Mouse (Mus musculus) midbrain, embryonic 13.5 days (tissue): ENCODE measurements around the gene Cd93. TPM values are rescaled to one million over a fixed set of nuclear protein-coding genes. Genes with fewer than 3 reads are reported as not detected.

Experiments
- ATAC-seq: fragments of 200-750 bp; cut with Nextera tagmentation; 2 replicates; pipeline ENCODE4 v1.8.0; 2017; ENCODE audit warnings: mild to moderate bottlenecking, moderate TSS enrichment, moderate library complexity
- H3K27ac ChIP-seq: fragments of 300-500 bp; sonication (generic); 2 replicates; pipeline ENCODE4 v1.5.1; 2015; ENCODE audit warnings: inconsistent platforms, mild to moderate bottlenecking, moderate library complexity
- H3K27me3 ChIP-seq: fragments of 300-500 bp; sonication (generic); 2 replicates; pipeline ENCODE4 v1.6.1; 2015; ENCODE audit warnings: mild to moderate bottlenecking, inconsistent platforms
- H3K36me3 ChIP-seq: fragments of 300-500 bp; sonication (generic); 2 replicates; pipeline ENCODE4 v1.6.1; 2015; ENCODE audit warnings: mild to moderate bottlenecking, inconsistent platforms
- H3K4me1 ChIP-seq: fragments of 300-500 bp; sonication (generic); replicated peaks from 2 replicates; pipeline ENCODE4 v1.6.1; 2015; ENCODE audit warnings: inconsistent platforms
- H3K4me2 ChIP-seq: fragments of 300-500 bp; sonication (generic); replicated peaks from 2 replicates; pipeline ENCODE4 v1.6.1; 2015; ENCODE audit warnings: moderate library complexity, mild to moderate bottlenecking, inconsistent platforms
- H3K4me3 ChIP-seq: fragments of 300-500 bp; sonication (generic); replicated peaks from 2 replicates; pipeline ENCODE4 v1.5.1; 2015; ENCODE audit warnings: mild to moderate bottlenecking, inconsistent platforms
- H3K9ac ChIP-seq: fragments of 300-500 bp; sonication (generic); replicated peaks from 2 replicates; pipeline ENCODE4 v1.6.1; 2015; ENCODE audit warnings: mild to moderate bottlenecking, inconsistent platforms
- H3K9me3 ChIP-seq: fragments of 300-500 bp; sonication (generic); 2 replicates; pipeline ENCODE4 v1.6.1; 2016; ENCODE audit warnings: mild to moderate bottlenecking, inconsistent platforms
- WGBS: fragments of 180-500 bp; shearing (Covaris S2); methylation state at CpG from one replicate; pipeline ENCODE4 v1.1.7; 2015; 5-methylcytosine and 5-hydroxymethylcytosine counted together
- polyA plus RNA-seq: library from polyadenylated mRNA; unstranded; fragments of >200 nt; fragmentation: Nextera tagmentation; extraction: Ambion mirVana; gene quantifications from 2 replicates; pipeline ENCODE4 v1.2.1, GENCODE M21; 2015

Cd93 gene
- 6.4 and 6.7 TPM in 2 replicates for polyA plus RNA-seq

DNA sequence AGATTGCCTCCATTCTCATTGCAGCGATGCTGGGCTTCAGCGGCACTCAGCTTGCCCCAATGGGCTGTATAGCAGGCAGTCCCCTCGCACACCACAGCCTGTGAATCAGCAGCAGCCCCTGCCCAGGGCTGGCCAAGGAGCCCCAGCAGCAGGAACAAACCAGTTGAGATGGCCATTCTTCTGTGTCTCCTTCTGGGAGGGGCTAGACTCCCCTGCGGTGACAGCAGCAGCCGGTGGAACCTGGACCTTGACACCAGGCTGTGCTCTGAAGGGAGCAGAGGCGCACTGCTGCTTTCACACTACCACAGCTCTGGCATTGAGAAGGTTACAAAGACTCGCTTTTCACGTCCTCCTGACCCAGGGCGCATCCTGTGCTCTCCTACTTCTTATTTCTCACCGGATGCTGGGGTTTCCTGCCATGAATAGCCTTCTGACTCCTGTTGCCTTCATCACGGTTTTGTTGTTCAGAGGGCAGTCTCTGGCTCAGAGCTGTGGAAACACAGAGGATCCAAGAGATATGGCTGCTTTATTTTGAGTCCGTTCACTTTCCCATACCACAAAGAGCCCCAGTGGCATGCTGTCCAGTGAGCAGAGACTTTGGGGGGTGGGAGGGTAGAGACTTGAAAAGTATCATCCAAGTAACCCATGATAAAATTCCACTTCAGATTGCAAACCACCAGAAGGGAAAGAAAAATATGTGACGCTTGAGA lies at the start of gene Cd93:
Gene Cd93 (minus strand): TSS at position 315 of the 710 bp plus-strand sequence.
- ATAC-seq, result 0 out of 2 replicates have a peak, but pooled peaks have one; percentile 43
- WGBS, result 64% methylated on average over 13 of the region's 13 CpGs
- Histone ChIP-seq H3K9ac (no peak within 1 kb of the TSS), H3K4me3 (no peak within 1 kb of the TSS), H3K4me1 (no peaks in the 10 kb centered on the region), H3K4me2 (no peak within 1 kb of the TSS), H3K27ac (no peak within 1 kb of the TSS), H3K27me3 (no peaks in the 10 kb centered on the region), H3K36me3 (no peaks in the 10 kb centered on the region), H3K9me3 (no peaks in the 10 kb centered on the region)

- Histone ChIP-seq H3K4me1 (no peaks in the 10 kb centered on the region), H3K4me2 (no peak overlapping the region), H3K4me3 (no peak overlapping the region), H3K9ac (no peak overlapping the region), H3K9me3 (no peaks in the 10 kb centered on the region), H3K27me3 (no peaks in the 10 kb centered on the region), H3K36me3 (no peaks in the 10 kb centered on the region), H3K27ac (no peak overlapping the region)
- no peak for ATAC-seq
- 90% methylated on average over 4 of the region's 4 CpGs for WGBS
These were observed 48.7 kb upstream of the Cd93 start for GRCm38 (mm10) chr2:148492108-148492507.

DNA sequence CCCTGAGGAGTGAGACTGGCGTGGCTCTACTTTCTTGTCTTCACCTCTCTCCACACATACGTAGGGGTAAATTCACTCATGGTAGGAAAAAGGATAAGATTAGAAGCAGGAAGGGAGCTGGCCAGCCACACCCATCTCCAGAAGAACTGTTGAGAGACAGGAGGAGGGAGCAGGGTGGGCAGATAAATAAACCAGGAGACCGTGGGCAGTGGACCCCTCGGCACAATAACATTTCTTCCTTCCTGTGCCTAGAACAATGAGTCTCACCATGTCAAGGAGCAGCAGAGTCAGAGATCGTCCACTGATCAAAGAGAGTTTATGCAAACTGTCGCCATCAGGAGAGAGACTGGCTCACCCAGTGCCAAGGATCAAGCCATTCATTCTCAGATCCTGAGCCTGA lies 46.8 kb upstream of the Cd93 start:
- Histone ChIP-seq H3K4me3 (no peak overlapping the region), H3K9ac (no peak overlapping the region), H3K27ac (no peak overlapping the region), H3K36me3 (no peaks in the 10 kb centered on the region), H3K9me3 (no peaks in the 10 kb centered on the region), H3K4me2 (no peak overlapping the region), H3K27me3 (no peaks in the 10 kb centered on the region), H3K4me1 (no peaks in the 10 kb centered on the region)
- 62% methylated on average over 6 of the region's 6 CpGs for WGBS
- ATAC-seq, result no peak

DNA sequence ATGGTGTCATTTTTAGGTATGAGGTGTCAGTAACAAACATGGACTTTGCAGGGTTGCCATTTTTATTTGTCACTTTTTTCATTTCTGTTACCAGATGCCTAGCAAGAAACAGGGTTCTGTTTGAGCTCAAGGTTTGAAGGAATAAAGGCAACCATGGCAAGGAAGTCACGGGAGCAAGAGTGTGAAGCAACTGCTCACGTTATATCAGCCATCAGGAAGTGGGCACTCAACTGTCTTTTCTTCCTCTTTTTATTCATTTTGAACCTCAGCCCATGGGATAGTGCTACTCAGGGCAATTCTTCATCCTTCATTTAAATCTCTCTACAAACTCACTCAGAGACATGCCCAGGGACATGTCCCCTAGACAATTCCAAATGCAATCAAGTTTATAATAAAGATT lies 45.5 kb upstream of the Cd93 start:
- no peak overlapping the region for H3K9ac ChIP-seq
- no peaks in the 10 kb centered on the region for H3K9me3 ChIP-seq
- ATAC-seq, result no peak
- H3K27me3 ChIP-seq, result no peaks in the 10 kb centered on the region
- no peak overlapping the region for H3K27ac ChIP-seq
- H3K4me1 ChIP-seq, result no peaks in the 10 kb centered on the region
- no peak overlapping the region for H3K4me3 ChIP-seq
- WGBS, result 95% methylated on average over 2 of the region's 2 CpGs
- no peaks in the 10 kb centered on the region for H3K36me3 ChIP-seq
- no peak overlapping the region for H3K4me2 ChIP-seq

DNA sequence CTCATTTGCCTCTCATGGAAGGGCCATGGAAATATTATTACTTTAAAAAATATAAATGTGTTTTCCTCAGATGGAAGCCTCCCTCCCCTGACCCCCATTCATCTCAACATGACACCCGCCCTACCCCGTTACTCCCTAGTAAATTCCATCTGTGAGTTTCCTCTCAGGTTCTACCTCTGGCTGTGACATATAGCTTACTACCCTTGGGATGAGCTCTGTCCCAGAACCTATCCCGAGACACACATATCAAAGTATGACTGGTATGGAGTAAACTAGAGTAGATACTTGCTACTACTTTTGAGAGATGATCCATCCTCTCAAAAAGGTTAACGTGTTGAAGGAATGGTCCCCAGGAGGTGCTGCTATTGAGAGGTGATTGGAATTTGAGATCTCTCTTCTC lies 42.2 kb upstream of the Cd93 start:
- H3K27me3 ChIP-seq, result no peaks in the 10 kb centered on the region
- H3K4me2 ChIP-seq, result no peak overlapping the region
- H3K27ac ChIP-seq, result no peak overlapping the region
- WGBS, result 94% methylated on average over 4 of the region's 4 CpGs
- H3K4me1 ChIP-seq, result no peaks in the 10 kb centered on the region
- no peaks in the 10 kb centered on the region for H3K9me3 ChIP-seq
- no peak for ATAC-seq
- H3K4me3 ChIP-seq, result no peak overlapping the region
- no peaks in the 10 kb centered on the region for H3K36me3 ChIP-seq
- no peak overlapping the region for H3K9ac ChIP-seq

DNA sequence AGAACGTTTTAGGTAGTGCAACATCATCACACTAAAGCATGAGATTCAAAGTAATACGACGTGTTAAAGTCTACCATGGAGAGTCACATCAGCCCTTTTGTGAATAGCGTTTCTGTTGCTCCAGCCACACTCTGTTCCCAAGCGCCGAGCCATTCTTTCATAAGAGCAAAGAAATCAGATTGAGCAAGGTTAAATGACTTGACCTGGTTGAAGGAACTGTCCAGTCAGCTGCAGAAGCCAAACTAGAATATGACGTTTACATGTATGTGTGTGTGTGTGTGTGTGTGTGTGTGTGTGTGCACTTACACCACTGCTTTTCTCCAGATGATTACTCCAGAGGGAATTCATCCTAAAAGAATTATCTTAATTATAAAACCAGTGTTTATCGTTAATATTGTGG lies 37.0 kb upstream of the Cd93 start:
- Histone ChIP-seq H3K9ac (no peak overlapping the region), H3K9me3 (no peaks in the 10 kb centered on the region), H3K4me2 (no peak overlapping the region), H3K27ac (no peak overlapping the region), H3K4me3 (no peak overlapping the region), H3K4me1 (peaks cover 4% of the 10 kb centered on the region; the same call in 1 of the 2 replicates), H3K27me3 (no peaks in the 10 kb centered on the region), H3K36me3 (no peaks in the 10 kb centered on the region)
- no peak for ATAC-seq
- 90% methylated on average over 8 of the region's 8 CpGs for WGBS

DNA sequence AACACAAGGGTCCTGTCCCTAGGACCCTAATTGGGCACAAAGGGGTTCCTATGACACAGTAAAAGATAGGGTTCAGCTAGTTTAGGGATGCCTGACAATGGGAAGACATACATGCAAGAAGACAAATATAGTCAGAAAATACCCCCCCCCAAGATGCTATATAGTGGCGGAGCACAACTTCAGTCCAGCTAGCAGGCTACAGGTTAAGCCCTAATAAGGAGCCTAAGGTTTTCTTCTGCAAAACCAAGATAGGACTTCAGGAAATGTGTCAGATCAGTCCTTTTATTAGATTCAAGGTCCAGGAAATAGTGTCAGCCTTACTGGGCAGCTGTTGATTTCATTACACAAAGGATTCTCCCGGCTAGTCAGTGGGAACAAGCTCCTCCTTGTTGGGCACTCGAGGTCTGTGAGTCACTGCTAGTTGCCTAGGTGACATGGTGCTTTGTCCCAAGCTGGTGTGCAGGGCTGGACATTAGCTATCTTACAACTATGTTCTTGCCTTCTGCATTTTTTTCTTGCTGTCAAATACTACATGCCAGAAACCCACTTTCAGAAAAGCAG lies 34.9 kb upstream of the Cd93 start:
- H3K4me1 ChIP-seq, result peaks cover 4% of the 10 kb centered on the region; the same call in 1 of the 2 replicates
- no peaks in the 10 kb centered on the region for H3K9me3 ChIP-seq
- H3K4me2 ChIP-seq, result no peak overlapping the region
- H3K27me3 ChIP-seq, result no peaks in the 10 kb centered on the region
- H3K4me3 ChIP-seq, result no peak overlapping the region
- H3K36me3 ChIP-seq, result no peaks in the 10 kb centered on the region
- 22% methylated on average over 3 of the region's 3 CpGs for WGBS
- peak overlapping the region; percentile 7; the same call in 1 of the 2 replicates for H3K27ac ChIP-seq
- H3K9ac ChIP-seq, result no peak overlapping the region
- peak; percentile 82; the same call in 1 of the 2 replicates for ATAC-seq

DNA sequence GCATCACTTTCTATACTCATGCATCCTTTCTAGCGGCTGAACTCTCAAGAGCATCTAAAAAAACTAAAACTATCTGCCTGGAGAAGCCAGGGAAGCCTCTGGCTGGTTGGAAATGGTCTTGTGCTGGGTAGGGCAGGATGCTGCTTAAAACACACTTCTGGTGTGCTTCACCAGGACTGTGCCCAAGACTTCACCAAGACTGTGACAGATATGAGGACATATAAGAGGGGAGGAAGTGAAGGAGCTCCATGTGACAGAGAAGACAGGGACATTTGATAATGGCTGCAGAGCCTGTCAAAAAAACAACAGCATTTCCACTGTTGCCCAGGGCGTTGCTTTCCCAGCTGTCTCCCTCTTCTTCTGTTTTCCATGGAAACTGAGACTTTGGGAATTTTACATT lies 34.0 kb upstream of the Cd93 start:
- H3K27me3 ChIP-seq, result no peaks in the 10 kb centered on the region
- no peak for ATAC-seq
- no peaks in the 10 kb centered on the region for H3K36me3 ChIP-seq
- no peak overlapping the region for H3K4me3 ChIP-seq
- H3K4me2 ChIP-seq, result no peak overlapping the region
- H3K9ac ChIP-seq, result no peak overlapping the region
- H3K9me3 ChIP-seq, result no peaks in the 10 kb centered on the region
- WGBS, result 79% methylated on average over 2 of the region's 2 CpGs
- H3K4me1 ChIP-seq, result peaks cover 4% of the 10 kb centered on the region; the same call in 1 of the 2 replicates
- H3K27ac ChIP-seq, result no peak overlapping the region

DNA sequence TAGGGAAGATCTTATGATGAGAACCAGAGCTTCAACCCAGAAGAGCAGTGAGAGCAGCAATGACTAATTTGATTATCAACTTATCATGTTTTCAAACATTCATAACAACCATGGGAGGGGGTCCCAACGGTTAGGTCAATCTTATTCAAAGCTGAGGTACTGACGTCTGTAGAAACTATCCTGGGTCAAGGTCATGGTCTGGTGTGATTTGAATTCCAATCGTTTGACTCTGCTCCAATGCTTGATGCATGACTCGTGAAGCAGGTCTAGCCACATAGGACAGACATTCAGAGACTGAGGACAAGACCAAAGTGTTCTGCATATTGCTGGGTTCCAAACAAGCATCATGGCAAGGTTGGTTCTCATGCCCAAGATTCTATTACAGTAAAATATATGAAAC lies 33.2 kb upstream of the Cd93 start:
- H3K4me3 ChIP-seq, result no peak overlapping the region
- no peaks in the 10 kb centered on the region for H3K36me3 ChIP-seq
- no peak overlapping the region for H3K27ac ChIP-seq
- no peak overlapping the region for H3K4me2 ChIP-seq
- no peak for ATAC-seq
- H3K9ac ChIP-seq, result no peak overlapping the region
- no peaks in the 10 kb centered on the region for H3K27me3 ChIP-seq
- 80% methylated on average over 4 of the region's 4 CpGs for WGBS
- H3K9me3 ChIP-seq, result 0 out of 2 replicates have a peak, but pooled peaks cover 3% of the 10 kb centered on the region
- H3K4me1 ChIP-seq, result peaks cover 4% of the 10 kb centered on the region; the same call in 1 of the 2 replicates

- Histone ChIP-seq H3K4me1 (peaks cover 4% of the 10 kb centered on the region; the same call in 1 of the 2 replicates), H3K27me3 (no peaks in the 10 kb centered on the region), H3K9ac (no peak overlapping the region), H3K36me3 (no peaks in the 10 kb centered on the region), H3K4me3 (no peak overlapping the region), H3K4me2 (no peak overlapping the region), H3K27ac (no peak overlapping the region), H3K9me3 (0 out of 2 replicates have a peak, but pooled peaks cover 3% of the 10 kb centered on the region)
- no peak for ATAC-seq
- WGBS, result 93% methylated on average over 5 of the region's 5 CpGs
These were observed 32.6 kb upstream of the Cd93 start for GRCm38 (mm10) chr2:148475879-148476495.

DNA sequence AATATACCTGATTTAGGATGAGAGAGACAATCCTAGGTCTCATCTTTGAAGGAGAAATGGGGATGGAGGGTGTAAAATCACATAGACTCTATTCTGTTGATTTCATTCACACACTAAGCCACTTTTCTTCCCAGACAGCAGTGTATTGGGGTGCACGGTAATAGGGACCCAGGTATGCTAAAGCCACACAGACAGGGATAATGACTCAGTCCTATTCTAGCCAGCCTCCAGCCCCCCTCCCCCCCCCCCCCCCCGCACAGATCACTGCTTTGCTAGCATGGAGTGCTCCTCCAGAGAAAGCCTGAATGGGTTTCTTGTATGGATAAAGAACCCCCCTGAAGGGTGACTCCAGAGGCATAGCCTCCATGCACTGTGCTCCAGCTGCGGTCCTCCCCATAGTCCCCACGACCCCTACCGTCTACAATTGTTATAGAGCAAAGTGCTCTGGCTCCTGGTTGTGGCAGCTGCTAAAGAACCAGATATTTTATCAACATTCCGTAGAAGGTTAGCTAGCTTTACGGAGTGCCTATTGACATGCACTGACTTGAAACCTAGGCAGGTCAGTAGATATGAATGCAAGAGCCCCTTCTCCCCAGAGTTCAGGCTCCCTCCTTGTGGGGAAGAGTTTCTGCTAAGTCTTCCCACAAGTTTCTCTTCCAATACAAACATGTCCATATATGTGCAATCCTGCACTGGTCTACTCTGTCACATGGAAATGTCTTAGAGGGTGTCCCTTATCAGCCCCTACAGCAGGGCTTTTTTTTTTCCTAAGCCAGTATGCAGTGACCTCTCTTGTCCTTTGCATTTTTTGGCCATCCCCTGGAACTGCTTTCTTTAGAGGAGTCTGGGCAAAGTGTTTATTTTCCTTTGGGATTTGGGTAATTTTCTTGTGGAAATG lies 26.2 kb upstream of the Cd93 start:
- Histone ChIP-seq H3K36me3 (no peaks in the 10 kb centered on the region), H3K27me3 (no peaks in the 10 kb centered on the region), H3K9ac (no peak overlapping the region), H3K4me3 (no peak overlapping the region), H3K27ac (no peak overlapping the region), H3K4me2 (no peak overlapping the region), H3K9me3 (0 out of 2 replicates have a peak, but pooled peaks cover 3% of the 10 kb centered on the region), H3K4me1 (no peaks in the 10 kb centered on the region)
- ATAC-seq, result 0 out of 2 replicates have a peak, but pooled peaks have one; percentile 43
- WGBS, result 44% methylated on average over 6 of the region's 7 CpGs
